Mouse (Mus musculus): ENCODE data around the gene Hoxd12.

The Hoxd12 gene

DNA sequence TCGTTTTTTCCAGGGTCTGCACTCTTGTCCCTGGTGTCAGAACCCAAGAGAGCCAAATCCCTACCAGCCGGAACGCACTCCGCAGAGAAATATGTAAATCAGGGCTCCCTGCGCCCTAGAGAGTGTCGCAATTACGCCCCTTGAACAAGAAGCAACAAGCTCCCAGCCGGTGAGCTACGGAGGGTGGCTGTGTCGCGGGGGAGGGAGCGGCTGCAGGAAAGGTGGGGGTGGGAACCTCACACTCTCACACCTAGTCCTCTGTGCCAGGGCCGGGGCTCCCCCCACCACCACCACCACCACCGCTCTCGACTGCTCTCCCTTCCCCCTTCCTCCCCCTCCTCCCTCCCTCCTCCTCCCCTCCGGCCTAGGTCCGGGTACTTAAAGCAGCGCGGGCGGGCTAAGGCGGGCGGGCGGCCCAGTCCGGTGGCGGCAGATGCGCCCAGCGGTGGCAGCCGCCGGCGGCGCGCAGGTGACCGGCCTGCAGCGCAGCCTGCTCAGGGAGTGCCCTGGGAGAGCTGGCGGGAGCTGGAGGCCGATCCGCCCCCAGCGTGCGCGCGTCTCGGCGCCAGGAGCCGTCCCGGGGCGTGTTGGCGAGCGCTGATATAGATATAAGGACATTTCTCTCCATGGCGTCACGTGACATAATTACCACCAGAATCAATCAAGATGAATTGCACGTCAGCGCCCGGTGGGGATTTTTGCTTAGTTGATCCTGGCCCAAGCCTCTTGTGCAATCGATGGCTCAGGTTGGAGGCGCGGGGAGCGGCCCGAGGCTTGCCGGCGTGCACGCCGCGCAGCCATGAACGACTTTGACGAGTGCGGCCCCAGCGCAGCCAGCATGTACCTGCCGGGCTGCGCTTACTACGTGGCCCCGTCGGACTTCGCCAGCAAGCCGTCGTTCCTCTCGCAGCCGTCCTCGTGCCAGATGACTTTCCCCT, 7.0 kb downstream of the Hoxd12 start:
- no peak for DNase-seq (ENCODE audit: extremely low spot score)

DNA sequence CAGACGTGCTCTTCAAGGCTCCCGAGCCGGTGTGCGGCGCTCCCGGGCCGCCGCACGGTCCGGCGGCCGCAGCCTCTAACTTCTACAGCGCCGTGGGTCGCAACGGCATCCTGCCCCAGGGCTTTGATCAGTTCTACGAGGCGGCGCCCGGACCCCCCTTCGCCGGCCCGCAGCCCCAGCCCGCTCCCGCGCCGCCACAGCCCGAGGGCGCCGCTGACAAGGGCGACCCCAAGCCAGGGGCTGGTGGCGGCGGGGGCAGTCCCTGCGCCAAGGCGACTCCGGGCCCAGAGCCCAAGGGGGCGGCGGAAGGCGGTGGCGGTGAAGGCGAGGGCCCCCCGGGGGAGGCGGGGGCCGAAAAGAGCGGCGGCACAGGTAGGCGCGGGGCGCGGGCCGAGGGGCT, 8.0 kb downstream of the Hoxd12 start:
- no peak for DNase-seq (ENCODE audit: extremely low spot score)

GRCm38 (mm10) chr2:74683471-74683951, 8.7 kb downstream of the Hoxd12 start:
- DNase-seq (ENCODE audit: extremely low spot score), result no peak

DNA sequence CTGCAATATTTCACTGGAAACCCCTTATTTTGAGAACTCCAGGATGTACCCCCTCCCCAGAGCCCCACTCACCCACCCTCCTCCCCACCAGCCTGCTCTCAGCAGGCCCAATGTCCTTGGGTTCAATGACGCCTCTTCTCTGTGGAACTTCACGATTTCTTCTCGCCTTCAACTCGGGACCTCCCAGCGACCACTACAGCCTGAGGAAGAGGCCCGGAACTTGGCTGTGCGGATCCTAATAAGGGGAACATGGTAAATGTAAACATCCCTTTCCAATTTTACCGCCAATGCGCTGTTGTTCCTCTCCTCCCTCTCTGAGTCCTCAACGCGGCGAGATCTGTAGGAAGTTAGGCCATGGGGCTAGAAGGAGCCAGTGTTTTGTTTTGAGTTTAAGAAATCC, 9.3 kb downstream of the Hoxd12 start:
- DNase-seq (ENCODE audit: extremely low spot score), result no peak

GRCm38 (mm10) chr2:74685059-74685603, 10.3 kb downstream of the Hoxd12 start:
- no peak for DNase-seq (ENCODE audit: extremely low spot score)

GRCm38 (mm10) chr2:74686301-74686987, 11.6 kb downstream of the Hoxd12 start:
- no peak for DNase-seq (ENCODE audit: extremely low spot score)

DNA sequence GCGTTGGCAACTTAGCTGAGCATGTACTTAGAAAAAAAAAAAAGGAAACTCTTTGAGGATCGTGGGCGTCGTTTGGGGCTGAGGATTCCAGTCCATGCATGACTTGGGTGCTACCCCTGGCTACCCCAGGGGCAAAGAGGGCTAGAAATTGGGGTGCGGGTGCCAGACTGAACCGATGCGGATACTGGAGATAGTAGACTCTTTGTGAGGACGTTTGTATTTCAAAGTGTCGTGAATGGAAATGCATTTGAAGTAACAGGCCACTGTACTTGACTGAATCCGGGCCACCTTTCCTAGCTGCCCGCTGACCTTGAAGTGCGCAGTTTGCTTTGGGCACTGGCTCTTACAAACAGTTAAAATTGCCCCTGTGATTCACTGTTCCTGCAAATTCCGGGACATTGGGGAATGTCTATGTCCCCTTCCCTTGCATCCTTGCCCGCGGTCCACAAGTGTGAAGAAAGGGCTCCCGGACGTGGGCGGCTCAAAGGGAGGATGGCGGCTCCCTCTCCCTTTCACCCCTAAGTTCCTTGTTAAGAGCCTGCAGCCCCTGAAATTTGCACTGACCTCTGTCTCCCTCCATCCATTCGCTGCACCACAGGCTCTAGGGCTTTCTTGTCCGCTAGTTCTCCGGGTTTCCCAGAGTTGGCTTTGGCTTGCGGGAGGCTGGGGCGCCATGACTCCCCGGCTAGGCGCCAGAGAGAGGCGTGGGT, 12.3 kb downstream of the Hoxd12 start:
- DNase-seq (ENCODE audit: extremely low spot score), result no peak

DNA sequence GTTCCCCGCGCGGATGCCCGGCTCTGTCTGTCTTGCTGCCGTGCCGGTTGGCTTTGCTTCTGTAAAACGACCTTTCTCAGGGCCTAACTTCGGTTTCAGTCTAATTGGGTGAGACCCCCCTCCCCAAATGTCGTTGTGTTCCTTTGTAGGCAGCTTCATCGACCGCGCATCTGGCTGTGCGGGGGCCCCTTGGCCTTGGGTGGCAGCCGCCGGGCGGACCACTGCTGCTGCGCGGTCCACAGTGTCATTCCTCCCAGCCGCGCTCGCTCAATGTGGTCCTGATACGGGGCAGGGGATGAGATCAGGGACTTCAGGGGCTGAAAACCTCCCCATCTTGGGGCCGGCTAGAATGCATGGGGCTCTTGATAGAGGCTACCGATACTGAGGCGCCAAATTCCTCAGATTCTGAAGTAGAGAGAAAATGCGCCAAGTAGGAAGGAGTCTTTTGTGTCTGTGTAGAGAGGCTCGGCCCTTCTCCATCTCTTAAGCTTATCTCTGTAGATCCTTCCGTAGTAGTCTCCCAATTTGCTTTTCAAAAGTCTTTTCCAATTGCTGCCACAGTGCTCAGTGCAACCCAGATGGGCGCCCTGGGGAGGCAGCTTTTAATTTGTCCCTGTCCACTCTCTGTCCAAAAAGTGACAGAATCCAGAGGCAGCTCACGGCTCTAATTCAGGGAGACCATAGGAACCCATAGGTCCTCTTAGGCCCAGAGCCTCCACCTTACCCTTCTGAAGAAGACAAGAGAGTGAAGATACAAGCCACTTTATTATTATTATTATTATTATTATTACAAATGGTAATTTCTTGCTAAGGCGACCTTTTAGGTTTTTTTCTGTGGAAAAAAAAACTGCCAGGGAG, 13.1 kb downstream of the Hoxd12 start:
- DNase-seq (ENCODE audit: extremely low spot score), result no peak

DNA sequence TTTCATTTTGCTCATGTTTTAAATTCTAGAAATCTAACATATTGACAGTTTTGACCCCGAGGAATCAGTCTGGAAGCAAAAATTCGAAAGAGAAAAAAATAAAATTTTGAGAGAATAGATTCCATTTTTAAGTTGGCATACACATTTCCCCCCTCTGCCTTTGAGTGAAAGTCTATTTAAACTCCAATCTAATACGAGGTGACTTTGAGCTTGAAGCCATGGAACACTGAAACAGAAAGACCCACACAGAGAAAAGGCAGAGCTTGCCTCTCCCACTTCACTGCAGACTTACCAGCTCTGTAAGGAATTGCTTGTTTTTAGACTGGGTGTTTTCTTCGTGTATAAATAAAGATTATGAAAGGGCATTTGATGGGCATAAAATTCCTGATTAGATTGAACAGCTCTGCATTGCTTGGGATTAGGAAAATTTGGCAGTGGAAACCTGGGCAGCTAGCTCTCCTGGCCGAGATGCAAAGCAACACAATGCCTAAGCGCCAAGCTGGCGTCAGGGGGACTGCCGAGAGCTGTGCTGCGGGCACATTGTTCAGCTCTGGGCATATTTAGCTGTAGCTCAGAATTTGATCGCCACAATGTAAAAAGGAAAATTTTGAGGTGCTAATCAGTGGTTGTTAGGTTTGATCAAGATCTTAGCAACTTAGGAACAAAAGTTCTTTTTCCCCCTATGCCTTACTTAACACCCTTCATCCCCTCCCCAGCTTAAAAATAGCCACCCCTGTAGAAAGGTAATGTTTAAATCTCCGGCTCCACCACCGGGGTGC, 14.2 kb downstream of the Hoxd12 start:
- DNase-seq (ENCODE audit: extremely low spot score), result no peak

DNA sequence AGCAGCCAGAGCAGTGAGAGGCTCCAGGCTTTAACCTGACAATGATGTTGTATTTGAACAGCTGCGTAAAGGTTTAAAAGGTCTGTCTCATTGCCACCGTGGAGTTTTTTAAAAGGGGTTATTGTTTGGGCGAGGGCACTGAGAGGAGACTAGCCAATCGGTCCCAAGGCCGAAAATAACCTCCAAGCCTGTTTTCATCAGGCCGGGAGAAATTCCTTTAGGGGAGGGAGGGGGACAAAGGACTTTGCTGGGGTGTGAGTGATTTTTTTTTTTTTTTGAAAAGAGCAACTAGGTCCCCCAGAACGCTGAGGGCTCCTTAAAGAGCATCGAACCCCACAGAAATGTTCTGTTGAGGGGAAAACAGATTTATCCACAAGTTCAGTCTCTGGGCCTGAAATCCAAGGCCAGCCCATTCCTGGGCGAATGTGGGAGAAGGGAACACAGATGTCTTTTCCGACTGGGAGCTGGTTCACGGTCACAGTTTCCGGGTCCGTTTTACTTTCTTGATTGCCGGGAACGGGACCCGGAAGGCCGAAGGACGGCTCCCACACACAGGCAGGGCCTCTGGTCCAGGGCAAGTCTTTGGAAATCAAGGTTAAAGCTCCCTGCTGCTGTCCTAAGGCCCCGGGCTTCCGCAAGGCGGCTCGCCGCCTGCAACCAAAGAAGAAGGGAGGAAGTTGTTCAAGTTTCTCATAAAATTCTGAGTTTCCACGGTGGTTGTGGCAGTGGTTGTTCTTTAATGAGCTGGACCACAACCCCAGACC, 14.9 kb downstream of the Hoxd12 start:
- no peak for DNase-seq (ENCODE audit: extremely low spot score)

- DNase-seq (ENCODE audit: extremely low spot score), result no peak
These were observed 15.5 kb downstream of the Hoxd12 start for GRCm38 (mm10) chr2:74690338-74690716.

DNA sequence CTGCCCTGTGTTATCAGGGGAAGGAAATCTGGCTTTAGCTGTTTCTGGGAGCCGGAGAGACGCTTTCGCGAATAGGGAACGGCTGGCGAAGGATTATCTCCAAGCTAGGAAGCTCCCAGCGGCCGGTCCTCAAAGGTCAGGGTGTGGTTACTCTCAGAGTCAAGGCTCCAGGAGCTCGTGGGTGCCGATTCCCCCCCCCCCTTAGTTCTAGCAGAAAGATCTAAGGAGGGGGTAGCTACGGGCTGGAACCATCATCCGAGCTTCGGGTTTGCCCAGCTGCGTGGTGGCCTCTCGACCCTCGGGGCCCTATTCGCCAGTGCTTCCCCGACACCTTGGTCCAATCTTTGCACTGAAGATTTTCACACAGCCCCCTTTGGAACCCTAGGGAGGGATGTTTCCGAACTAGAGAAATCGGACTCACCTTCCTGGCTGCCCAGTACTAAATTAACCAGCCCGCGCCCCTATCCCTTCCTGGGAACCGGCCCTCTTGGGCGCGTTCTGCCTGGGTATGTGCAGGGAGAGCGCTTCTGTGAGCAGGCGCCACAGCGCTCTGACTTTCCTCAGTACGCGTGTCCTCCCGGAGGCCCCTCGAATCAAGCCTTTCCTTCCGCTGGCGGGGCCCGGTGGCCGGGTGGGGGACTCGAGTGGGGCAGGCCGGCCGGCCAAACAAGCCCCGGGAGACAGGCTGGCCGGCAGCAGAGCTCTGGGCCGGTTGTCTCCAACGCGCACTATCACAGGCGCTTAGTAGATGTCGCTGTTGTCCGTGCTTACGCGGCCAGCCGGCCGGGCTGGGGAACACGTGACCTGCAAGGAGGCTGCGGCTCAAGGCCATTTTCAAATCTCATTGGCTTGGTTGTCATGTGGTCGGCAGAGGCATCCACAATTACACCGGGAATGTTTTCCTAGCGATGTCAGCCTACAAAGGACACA, 16.5 kb downstream of the Hoxd12 start, which contains the start of gene Hoxd10:
Hoxd10 (plus strand) TSS at position 903 of the 930 bp plus-strand sequence.
- peak; percentile 85 for DNase-seq (ENCODE audit: extremely low spot score)

DNA sequence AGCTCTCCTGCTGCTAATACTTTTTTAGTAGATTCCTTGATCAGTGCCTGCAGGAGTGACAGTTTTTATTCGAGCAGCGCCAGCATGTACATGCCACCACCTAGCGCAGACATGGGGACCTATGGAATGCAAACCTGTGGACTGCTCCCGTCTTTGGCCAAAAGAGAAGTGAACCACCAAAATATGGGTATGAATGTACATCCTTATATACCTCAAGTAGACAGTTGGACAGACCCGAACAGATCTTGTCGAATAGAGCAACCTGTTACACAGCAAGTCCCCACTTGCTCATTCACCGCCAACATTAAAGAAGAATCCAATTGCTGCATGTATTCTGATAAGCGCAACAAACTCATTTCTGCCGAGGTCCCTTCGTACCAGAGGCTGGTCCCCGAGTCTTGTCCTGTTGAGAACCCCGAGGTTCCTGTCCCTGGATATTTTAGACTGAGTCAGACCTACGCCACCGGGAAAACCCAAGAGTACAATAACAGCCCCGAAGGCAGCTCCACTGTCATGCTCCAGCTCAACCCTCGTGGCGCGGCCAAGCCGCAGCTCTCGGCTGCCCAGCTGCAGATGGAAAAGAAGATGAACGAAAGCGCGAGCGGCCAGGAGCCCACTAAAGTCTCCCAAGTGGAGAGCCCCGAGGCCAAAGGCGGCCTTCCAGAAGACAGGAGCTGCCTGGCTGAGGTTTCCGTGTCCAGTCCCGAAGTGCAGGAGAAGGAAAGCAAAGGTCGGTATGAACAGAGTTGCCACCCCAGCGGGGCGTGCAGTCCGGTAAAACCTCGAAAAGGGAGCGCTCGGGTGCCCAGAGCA, 17.4 kb downstream of the Hoxd12 start:
- no peak for DNase-seq (ENCODE audit: extremely low spot score)

GRCm38 (mm10) chr2:74692808-74693431, 18.1 kb downstream of the Hoxd12 start:
- no peak for DNase-seq (ENCODE audit: extremely low spot score)

DNA sequence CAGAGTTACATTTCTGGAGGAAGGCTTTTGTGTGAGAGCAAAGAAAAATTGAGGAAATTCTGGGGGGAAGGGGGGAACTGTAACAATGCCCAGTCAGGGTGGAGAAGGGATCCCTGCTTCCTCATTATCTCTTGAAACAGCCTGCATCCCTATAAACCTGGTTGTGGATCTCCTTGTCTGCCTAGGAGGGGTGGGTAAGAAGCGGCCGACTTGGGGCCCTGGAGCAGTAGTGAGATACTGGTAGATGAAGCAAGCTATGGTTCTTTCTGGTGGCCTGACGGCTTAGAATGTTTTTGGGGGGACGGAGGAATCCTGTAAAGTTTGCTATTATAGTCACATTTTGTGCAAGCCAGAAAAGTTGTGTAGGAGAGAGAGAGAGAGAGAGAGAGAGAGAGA, 18.6 kb downstream of the Hoxd12 start:
- no peak for DNase-seq (ENCODE audit: extremely low spot score)

DNA sequence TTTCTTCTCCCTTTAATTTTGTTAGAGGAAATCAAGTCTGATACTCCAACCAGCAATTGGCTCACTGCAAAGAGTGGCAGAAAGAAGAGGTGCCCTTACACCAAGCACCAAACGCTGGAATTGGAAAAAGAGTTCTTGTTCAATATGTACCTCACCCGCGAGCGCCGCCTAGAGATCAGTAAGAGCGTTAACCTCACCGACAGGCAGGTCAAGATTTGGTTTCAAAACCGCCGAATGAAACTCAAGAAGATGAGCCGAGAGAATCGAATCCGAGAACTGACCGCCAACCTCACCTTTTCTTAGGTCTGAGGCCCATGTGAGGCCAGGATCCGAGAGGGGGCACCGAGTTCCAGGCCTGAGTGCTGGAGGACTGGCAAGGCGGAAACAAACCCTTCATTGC, 19.3 kb downstream of the Hoxd12 start:
- DNase-seq (ENCODE audit: extremely low spot score), result no peak

GRCm38 (mm10) chr2:74695383-74695782, 20.6 kb downstream of the Hoxd12 start:
- no peak for DNase-seq (ENCODE audit: extremely low spot score)

Measured in embryo, embryonic 9.5 days (tissue).